Mouse (Mus musculus) hindbrain, embryonic 14.5 days (tissue): ENCODE measurements at regions not wholly inside any gene's neighbourhood (a gene's known extent, or its start where the extent isn't known, plus 50 kb on each side); places are given as distances from the start of the nearest gene placed in this dataset.
"Not testable (repeated sequence)": the region's sequence is repeated elsewhere in the genome, so short reads cannot be mapped to it uniquely, and the experiment has no call there.

Experiments used
- ATAC-seq: fragments of 200-750 bp; cut with Nextera tagmentation; 2 replicates; pipeline ENCODE4 v1.8.0; 2017; ENCODE audit warnings: moderate number of reproducible peaks, mild to moderate bottlenecking, moderate TSS enrichment, moderate library complexity; ENCODE audit not compliant: low FRiP score
- DNase-seq: peaks from one replicate; pipeline ENCODE4 v3.0.0-alpha.2; 2015; ENCODE audit warnings: low spot score
- H3K27ac ChIP-seq: fragments of 300-500 bp; sonication (generic); 2 replicates; pipeline ENCODE4 v1.5.1; 2014; ENCODE audit warnings: mild to moderate bottlenecking, moderate library complexity
- H3K27me3 ChIP-seq: fragments of 300-500 bp; sonication (generic); 2 replicates; pipeline ENCODE4 v1.6.1; 2014; ENCODE audit warnings: mild to moderate bottlenecking, low read length, mixed read lengths; ENCODE audit not compliant: control insufficient read depth, insufficient read depth
- H3K36me3 ChIP-seq: fragments of 300-500 bp; sonication (generic); replicated peaks from 2 replicates; pipeline ENCODE4 v1.6.1; 2014; ENCODE audit not compliant: control insufficient read depth, insufficient read depth
- H3K4me1 ChIP-seq: fragments of 300-500 bp; sonication (generic); replicated peaks from 2 replicates; pipeline ENCODE4 v1.6.1; 2014; ENCODE audit warnings: antibody characterized with exemption, low read length, mixed read lengths; ENCODE audit not compliant: control insufficient read depth, insufficient read depth
- H3K4me2 ChIP-seq: fragments of 300-500 bp; sonication (generic); replicated peaks from 2 replicates; pipeline ENCODE4 v1.6.1; 2014; ENCODE audit warnings: mild to moderate bottlenecking, moderate library complexity
- H3K4me3 ChIP-seq: fragments of 300-500 bp; sonication (generic); replicated peaks from 2 replicates; pipeline ENCODE4 v1.5.1; 2014; ENCODE audit warnings: mild to moderate bottlenecking, low read length
- H3K9ac ChIP-seq: fragments of 300-500 bp; sonication (generic); 2 replicates; pipeline ENCODE4 v1.6.1; 2014
- H3K9me3 ChIP-seq: fragments of 300-500 bp; sonication (generic); 2 replicates; pipeline ENCODE4 v1.6.1; 2016; ENCODE audit warnings: low read length; ENCODE audit not compliant: control insufficient read depth
- WGBS: fragments of 180-500 bp; shearing (Covaris S2); extraction: QIAGEN DNeasy Blood & Tissue Kit; methylation state at CpG from one replicate; pipeline ENCODE4 v1.1.7; 2014; 5-methylcytosine and 5-hydroxymethylcytosine counted together

DNA sequence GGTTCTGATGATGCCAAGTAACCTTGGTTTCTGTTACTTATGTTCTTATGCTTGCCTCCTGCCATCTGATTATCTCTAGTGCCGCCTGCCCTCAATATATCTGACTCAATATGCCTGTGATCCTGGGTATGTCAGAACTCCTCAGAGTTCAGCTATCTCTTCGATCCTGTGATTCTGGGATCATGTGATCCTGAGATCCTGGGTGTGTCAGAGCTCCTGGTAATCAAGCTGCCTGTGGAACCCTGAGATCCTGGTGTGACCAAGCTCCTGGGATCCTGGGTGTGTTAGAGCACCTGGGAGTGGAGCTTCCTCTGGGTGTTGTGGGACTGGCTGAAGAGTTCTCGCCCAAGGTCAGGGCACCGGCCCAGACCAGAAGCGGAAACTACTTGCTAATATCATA lies 147.1 kb upstream of the Gm37988 start:
- DNase-seq, ATAC-seq, H3K27ac ChIP-seq, H3K36me3 ChIP-seq, H3K4me1 ChIP-seq, H3K9ac ChIP-seq, H3K4me3 ChIP-seq, H3K9me3 ChIP-seq, H3K4me2 ChIP-seq, H3K27me3 ChIP-seq: not testable (repeated sequence)
- 96% methylated on average over 5 of the region's 5 CpGs for WGBS

DNA sequence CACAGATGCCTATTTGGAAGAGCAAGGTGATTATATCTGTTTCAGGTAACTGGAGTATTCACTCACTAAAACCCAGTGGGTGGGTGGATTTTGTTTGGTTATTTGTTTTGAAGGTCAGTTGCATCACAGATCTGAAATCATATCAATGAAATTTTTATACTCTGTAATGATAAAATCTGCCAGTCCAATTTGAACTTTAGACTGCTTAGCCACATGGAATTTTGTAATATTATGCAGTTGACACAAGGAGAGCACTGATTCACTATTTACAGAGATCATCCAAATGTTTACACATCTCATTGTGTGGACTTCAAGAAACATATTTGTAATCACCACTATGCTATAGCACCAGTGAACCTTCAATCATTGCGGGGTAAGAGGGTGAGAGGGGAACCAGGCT lies 145.9 kb upstream of the Gm37988 start:
- no peaks in the 10 kb centered on the region for H3K27me3 ChIP-seq
- no peaks in the 10 kb centered on the region for H3K4me1 ChIP-seq
- H3K27ac ChIP-seq = no peak overlapping the region
- no peak overlapping the region for H3K4me3 ChIP-seq
- H3K36me3 ChIP-seq = no peaks in the 10 kb centered on the region
- no peak overlapping the region for H3K4me2 ChIP-seq
- DNase-seq (no peak), ATAC-seq (no peak)
- no peak overlapping the region for H3K9ac ChIP-seq
- no peaks in the 10 kb centered on the region for H3K9me3 ChIP-seq
- 100% methylated on average over 1 of the region's 1 CpGs for WGBS

DNA sequence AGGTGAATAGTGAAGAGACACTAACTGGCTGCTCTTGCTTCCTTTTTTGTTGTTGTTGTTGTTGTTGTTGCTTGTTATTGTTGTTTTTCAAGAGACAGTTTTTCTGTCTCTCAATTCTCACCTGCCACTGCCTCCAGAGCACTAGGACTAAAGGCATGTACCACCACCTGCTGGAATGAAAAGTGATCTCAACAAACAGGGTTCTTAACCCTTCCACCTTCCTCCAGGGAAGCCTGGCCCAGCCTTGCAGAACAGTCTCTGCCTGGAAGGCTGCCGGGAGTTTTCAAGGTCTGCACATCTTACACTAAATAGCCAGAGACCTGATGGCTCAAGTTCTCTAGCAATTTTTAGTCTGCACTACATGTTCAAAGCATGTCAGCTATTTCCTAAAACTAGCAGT lies 138.0 kb upstream of the Gm37988 start:
- Histone ChIP-seq H3K4me3 (no peak overlapping the region), H3K4me2 (no peak overlapping the region), H3K4me1 (0 out of 2 replicates have a peak, but pooled peaks cover 3% of the 10 kb centered on the region), H3K27me3 (no peaks in the 10 kb centered on the region), H3K9ac (no peak overlapping the region), H3K36me3 (no peaks in the 10 kb centered on the region), H3K27ac (no peak overlapping the region), H3K9me3 (no peaks in the 10 kb centered on the region)
- no peak for DNase-seq
- WGBS = 82% methylated on average over 1 of the region's 1 CpGs
- no peak for ATAC-seq

DNA sequence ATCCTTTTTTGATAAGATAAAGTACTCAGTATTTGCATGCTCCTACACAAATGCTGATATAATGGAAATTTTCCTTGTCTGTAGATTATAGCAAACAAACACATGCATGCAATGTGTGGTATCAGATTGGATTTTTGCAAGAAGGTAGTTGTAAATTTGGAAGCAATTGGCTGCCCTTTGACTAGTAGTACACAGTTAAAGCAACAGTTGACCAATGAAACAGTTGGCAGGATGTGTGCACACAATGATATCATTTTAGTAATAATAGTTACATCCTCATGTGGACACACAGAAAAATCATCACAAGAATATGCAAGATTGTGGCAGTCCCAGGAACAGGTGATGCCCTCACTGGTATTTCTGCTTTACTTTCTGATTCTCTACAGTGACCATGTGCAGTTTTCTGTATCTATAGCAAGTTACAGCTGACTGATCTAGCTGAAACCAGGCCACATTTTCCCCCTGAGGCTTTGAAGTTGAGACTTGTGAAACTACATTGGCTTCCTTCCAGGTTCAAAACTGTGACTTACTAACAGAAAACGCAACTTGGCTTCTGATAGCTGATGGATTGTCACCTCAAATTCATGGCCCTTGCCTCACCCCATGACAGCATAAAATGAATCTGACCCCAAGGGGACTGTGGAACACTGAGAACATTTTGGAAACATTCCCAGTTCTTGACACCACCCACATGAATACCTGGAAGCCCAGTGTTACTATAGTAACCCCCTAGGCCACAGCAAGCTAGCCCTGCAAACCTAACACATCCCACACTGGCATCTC lies 136.3 kb upstream of the Gm37988 start:
- DNase-seq = peak; percentile 25

DNA sequence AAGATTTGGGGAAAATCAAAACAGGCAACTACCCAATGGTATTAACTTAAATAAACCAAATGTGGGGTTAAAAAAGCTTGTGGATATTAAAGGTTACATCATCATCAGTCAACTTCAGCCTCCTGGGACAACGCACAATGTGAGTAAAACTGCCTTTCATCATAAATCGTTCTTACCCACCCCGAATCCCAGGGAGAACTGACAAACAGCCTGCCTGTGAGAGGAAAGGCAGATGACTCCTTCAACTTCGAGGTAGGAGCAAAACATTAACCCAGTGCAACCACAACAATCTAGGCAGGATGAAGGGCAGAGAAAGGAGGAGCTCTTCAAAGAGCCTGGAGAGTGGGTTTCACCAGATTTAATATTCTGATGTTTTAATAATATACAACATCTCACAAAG lies 135.3 kb upstream of the Gm37988 start:
- WGBS = 47% methylated on average over 4 of the region's 4 CpGs
- DNase-seq (no peak), ATAC-seq (no peak)
- Histone ChIP-seq H3K27ac (no peak overlapping the region), H3K4me2 (no peak overlapping the region), H3K9ac (no peak overlapping the region), H3K36me3 (no peaks in the 10 kb centered on the region), H3K27me3 (no peaks in the 10 kb centered on the region), H3K4me3 (no peak overlapping the region), H3K4me1 (0 out of 2 replicates have a peak, but pooled peaks cover 3% of the 10 kb centered on the region), H3K9me3 (no peaks in the 10 kb centered on the region)

More for the DNA sequence above, 136.3 kb upstream of the Gm37988 start:
- no peak overlapping the region for H3K4me2 ChIP-seq
- H3K4me3 ChIP-seq = no peak overlapping the region
- H3K9ac ChIP-seq = no peak overlapping the region
- H3K27me3 ChIP-seq = no peaks in the 10 kb centered on the region
- no peaks in the 10 kb centered on the region for H3K9me3 ChIP-seq
- no peaks in the 10 kb centered on the region for H3K36me3 ChIP-seq
- H3K27ac ChIP-seq = no peak overlapping the region
- WGBS = 39% methylated on average over 1 of the region's 1 CpGs
- H3K4me1 ChIP-seq = 0 out of 2 replicates have a peak, but pooled peaks cover 3% of the 10 kb centered on the region
- 0 out of 2 replicates have a peak, but pooled peaks have one; percentile 40 for ATAC-seq

DNA sequence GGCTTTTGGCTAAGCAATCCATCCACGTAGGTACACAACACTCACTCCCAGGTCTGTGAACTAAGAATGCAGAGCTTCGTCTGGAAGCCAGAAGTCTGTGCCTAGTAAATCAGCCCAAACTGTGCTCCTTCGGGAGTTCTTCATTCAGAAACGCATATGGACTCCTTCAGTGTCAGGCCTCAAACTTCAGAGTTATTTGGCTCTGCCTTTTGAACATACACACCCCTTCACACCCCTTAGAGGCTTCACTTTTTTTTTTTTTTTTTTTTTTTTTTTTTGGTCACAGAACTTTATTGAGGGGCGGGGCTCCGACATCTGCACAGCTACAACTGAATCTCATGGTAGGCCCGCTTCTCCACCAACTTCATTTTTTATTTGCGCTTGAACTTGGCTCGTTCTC lies 120.1 kb upstream of the Gm37988 start:
- WGBS = 95% methylated on average over 9 of the region's 9 CpGs

DNA sequence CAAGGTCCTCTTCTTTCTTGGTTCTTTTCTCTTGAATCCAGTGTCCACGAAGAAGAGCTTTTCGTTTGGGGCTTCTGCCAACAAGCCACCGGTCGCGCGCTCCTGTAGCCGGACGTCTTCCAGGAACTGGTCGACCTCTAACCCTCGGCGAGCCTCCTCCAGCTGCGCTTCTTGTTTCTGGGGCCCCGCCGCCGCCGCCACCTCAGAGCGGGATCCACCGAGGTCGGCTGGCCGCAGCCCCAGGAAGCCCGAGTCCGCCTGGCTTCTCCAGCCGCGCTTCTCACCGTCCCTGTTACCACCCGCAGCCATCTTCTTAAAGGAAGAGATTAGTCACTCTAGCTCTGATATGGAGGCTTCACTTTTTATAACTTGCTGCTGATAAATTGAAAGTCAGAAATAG lies 118.6 kb upstream of the Gm37988 start:
- ATAC-seq = no peak
- no peak overlapping the region for H3K27ac ChIP-seq
- peak overlapping the region; percentile 45 for H3K4me2 ChIP-seq
- 26% methylated on average over 26 of the region's 26 CpGs for WGBS
- H3K27me3 ChIP-seq = no peaks in the 10 kb centered on the region
- H3K36me3 ChIP-seq = no peaks in the 10 kb centered on the region
- H3K9ac ChIP-seq = no peak overlapping the region
- H3K9me3 ChIP-seq = no peaks in the 10 kb centered on the region
- H3K4me3 ChIP-seq = peak overlapping the region; percentile 16; the same call in 1 of the 2 replicates
- H3K4me1 ChIP-seq = no peaks in the 10 kb centered on the region
- DNase-seq = no peak

More for the DNA sequence above, 120.1 kb upstream of the Gm37988 start:
- no peak overlapping the region for H3K9ac ChIP-seq
- H3K9me3 ChIP-seq = no peaks in the 10 kb centered on the region
- H3K4me2 ChIP-seq = no peak overlapping the region
- no peaks in the 10 kb centered on the region for H3K27me3 ChIP-seq
- H3K36me3 ChIP-seq = no peaks in the 10 kb centered on the region
- no peak overlapping the region for H3K4me3 ChIP-seq
- DNase-seq = no peak
- H3K4me1 ChIP-seq = no peaks in the 10 kb centered on the region
- H3K27ac ChIP-seq = no peak overlapping the region
- no peak for ATAC-seq

DNA sequence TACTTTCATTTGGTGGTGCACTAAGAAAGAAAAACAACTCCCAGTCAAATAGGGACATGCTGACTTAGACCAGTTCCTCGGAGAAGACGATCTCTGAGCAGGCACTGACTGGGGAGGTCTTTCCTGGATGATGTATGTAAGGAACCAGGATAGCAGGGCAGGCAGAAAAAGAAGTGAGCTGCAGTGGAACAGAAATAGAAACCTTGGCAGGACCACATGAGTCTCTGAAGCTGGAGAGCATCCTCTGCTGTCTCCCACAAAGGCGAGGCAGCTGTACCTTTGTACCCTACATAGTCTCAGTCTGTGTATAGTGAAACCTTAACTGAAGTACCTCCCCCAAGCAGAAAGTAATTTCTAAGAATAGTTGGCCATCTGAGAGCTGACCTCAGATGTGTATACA lies 104.4 kb upstream of the Gm37988 start:
- ATAC-seq (no peak), DNase-seq (no peak)
- no peaks in the 10 kb centered on the region for H3K4me1 ChIP-seq
- no peaks in the 10 kb centered on the region for H3K36me3 ChIP-seq
- no peak overlapping the region for H3K4me2 ChIP-seq
- no peak overlapping the region for H3K4me3 ChIP-seq
- H3K9ac ChIP-seq = no peak overlapping the region
- no peaks in the 10 kb centered on the region for H3K27me3 ChIP-seq
- H3K27ac ChIP-seq = no peak overlapping the region
- H3K9me3 ChIP-seq = no peaks in the 10 kb centered on the region
- WGBS = 83% methylated on average over 3 of the region's 3 CpGs

DNA sequence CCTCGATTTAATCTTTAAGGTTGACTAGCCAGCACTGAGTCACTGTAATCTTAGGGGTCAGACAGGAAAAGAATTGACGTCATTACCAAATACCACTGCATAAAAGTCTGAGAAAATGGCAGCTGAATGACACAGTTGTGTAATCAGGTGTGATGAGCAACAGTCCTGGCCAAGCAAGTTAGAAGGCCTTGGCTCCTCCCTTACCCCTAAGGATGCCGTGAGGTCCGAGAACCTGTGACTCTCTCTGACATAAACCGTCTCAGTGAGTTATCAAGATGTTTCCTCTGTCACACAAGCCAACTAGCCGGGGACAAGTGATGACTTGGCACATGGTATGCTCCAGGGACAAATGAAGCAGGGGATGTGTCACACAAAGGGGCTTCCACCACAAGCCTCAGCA lies 101.5 kb upstream of the Gm37988 start:
- ATAC-seq = no peak
- Histone ChIP-seq H3K36me3 (no peaks in the 10 kb centered on the region), H3K27ac (no peak overlapping the region), H3K4me2 (no peak overlapping the region), H3K4me1 (no peaks in the 10 kb centered on the region), H3K9ac (no peak overlapping the region), H3K27me3 (no peaks in the 10 kb centered on the region), H3K4me3 (no peak overlapping the region), H3K9me3 (no peaks in the 10 kb centered on the region)
- DNase-seq = no peak
- WGBS = 86% methylated on average over 6 of the region's 6 CpGs
